Mouse (Mus musculus): ENCODE measurements at regions not wholly inside any gene's neighbourhood (a gene's known extent, or its start where the extent isn't known, plus 50 kb on each side); places are given as distances from the start of the nearest gene placed in this dataset.

DNA sequence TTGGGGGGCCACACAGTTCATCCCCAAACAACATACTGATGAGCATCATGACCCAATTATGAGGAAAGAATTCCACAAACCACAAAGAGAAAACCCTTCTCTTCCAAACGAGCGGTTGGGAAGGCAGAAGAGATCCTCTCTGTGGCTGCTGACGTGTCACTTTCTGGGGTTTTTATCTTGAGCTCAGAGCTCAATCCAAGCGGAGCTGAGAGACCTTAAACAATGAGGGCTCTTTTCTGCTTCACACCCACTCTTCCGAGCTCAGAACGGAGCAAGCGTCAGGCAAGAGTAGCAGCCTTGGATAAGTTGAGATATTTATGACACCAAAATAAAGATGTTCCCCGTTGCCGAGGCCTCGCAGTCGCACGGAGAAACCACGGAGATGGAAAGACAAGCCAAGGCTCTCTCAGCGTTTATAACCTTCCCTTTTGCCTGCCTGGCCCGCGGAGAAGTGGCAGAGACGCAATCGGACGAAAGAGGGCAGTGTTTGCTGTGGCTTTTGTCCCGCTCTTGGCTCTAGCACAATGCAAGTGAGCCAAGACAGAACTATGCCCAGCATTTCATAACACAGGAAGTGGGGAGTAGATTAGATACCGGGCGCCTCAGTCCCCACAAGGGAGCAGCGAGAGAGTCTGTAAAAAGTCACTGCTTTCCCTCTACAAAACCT is 100.7 kb downstream of the Chic2 start:
- DNase-seq = peak; percentile 90

- DNase-seq = peak; percentile 28
Measured at GRCm38 (mm10) chr5:74941426-74941825, 103.1 kb downstream of the Chic2 start.

- no peak for DNase-seq
Measured at GRCm38 (mm10) chr5:74937416-74937940, 107.1 kb downstream of the Chic2 start.

DNA sequence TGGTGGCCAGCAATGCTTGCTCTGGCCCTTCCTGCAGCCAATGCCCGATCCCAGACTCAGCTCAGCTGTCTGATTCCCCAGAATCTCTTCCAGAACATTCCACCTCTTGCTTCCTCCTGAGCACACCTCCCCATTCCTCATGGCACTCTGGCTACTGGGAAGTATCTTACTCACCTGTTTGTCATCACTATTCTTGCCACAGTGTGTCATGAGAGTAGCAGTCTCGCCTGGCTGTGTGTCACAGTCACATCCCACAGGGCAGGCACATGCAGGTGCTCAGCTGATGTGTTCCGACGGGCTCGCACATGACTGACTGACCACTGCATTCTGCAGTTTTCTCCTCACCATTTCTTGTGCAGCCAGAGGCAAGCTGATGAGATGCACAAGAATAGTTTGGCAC is 108.5 kb downstream of the Chic2 start:
- DNase-seq = no peak

GRCm38 (mm10) chr5:74935676-74936075 is 108.9 kb downstream of the Chic2 start:
- DNase-seq = no peak

DNA sequence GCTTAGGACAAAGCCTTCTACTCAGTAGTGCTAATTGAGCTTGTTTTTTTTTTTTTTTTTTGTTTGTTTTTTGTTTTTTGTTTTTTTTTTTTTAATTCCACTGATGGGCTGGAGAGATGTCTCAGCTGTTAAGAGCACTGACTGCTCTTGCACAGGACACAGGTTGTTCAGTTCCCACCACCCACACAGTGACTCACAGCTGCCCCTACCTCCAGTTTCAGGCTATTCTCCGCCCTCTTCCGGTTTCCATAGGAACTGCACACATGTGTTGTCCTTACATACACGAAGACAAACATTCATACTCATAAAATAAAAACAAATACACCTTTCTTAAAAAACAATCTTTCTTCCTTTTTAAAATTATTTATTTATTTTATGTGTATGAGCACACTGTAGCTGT is 111.3 kb downstream of the Chic2 start:
- DNase-seq = no peak

GRCm38 (mm10) chr5:74932206-74932605 is 112.4 kb downstream of the Chic2 start:
- no peak for DNase-seq

DNA sequence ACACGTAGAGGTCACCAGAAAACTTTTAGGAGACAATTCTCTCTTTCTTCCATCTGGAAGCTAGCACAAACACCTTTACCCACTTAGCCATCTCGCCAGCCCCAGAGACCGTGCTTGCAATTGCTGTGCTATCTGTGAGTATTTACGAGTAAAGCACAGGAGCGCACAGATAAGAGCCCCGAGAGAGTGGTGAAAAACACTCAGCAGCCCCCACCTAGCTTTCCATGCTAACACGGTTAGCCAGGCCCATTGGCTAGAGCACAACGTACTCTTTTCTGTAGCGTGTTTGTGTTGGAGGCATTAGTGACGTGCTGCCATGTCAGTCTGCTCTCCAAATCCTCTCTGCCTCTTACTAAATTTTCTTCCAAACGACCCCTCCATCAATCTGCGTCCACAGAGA is 112.8 kb downstream of the Chic2 start:
- DNase-seq = no peak

DNA sequence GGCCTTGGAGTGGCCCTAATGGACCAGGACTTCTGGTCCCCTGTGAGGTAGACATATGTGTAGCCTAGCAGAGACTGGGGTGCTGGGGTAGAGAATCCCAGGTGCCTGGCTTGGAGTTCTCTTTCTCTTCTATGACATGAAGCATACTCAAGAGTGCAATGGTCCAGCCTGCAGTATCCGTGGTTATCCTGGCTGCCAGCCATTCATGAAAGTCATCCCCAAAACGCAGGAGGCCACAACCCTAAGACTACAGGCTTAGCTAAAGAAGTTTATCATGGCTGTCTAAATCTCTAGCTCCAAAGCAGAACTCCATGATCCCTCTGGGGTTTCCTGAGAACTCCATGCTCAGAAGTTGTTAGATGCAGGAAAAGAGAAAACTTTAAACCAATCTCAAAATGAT is 117.0 kb downstream of the Chic2 start:
- DNase-seq = no peak

GRCm38 (mm10) chr5:74925769-74926168 is 118.8 kb downstream of the Chic2 start:
- no peak for DNase-seq

GRCm38 (mm10) chr5:74924031-74924533 is 120.5 kb downstream of the Chic2 start:
- DNase-seq = no peak

DNA sequence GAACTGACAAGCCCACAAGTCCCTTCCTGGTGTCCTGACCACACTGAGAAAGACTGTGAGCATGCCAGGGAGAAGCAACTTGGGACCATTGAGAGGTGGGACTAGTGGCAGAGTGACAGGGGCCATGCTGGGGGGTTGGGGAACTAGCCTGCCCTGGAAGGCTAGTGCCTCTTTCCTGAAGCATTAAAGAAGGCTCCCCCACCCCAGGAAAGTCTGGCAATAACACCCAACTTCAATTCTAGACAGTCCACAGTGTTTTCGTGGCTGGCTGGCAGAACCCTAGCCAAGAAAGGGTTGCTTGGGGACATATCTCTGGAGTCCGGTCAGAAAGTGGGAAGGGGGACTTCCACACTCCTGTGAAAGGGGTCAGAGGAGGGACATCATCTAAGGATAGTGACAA is 121.2 kb downstream of the Chic2 start:
- no peak for DNase-seq

DNA sequence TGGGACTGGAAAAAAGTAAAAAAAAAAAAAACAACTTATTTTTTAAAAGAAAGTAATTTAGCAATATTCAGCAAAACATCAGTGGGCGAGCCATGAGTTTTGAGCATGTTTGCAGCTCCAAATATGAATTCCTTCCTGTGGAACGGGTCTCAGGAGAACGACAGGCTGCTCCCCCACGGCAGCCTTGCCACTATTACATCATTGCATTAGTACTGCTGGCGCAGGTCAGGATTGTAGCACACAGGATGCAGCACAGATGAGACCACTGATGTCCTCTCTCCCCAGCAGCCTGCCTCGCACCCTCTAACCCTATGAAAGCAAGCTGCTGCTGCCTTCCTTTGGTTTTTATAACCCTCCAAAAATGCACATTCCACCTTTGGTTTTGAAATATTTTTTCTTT is 121.7 kb downstream of the Chic2 start:
- DNase-seq = no peak

DNA sequence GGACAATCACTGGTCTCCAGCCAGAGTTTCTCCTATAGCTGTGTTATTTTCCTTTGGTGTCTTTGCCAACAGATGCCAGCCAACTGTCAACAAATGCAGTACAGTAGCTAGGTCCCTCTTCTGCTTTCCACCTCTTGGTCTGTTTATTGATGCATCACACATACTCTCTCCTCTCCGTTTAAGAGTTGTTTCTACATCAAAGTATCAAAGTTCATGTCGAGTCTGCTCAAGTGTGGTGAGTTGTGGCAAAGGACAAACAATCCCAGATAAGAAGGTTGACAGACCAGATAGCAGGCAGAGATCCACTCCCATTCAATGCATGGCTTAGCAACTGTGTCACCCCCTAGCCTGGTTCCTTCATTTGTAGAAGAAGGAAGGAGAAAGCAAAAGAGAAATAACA is 123.6 kb downstream of the Chic2 start:
- DNase-seq = no peak

- no peak for DNase-seq
Measured at GRCm38 (mm10) chr5:74920490-74920889, 124.1 kb downstream of the Chic2 start.

GRCm38 (mm10) chr5:74905504-74906061 is 139.0 kb downstream of the Chic2 start:
- no peak for DNase-seq

GRCm38 (mm10) chr5:74904927-74905503 is 139.6 kb downstream of the Chic2 start:
- no peak for DNase-seq

DNA sequence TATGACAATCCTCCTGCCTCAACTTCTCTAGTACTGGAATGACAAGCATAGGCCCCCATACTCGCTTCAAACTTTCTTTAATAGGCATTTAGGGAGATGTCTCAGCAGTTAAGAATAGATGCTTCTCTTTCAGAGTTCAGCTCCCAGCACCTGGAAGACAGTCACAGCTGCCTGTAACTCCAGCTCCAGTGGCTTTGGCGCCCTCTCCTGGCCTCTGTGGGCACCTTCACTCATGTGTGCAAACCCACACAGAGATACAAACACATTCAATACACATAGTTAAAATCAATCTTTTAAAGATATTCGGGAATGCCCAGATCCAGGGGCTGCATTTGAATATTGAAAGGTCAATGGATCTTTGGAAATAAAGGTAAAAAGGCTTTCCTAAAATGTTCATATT is 140.2 kb downstream of the Chic2 start:
- no peak for DNase-seq

DNA sequence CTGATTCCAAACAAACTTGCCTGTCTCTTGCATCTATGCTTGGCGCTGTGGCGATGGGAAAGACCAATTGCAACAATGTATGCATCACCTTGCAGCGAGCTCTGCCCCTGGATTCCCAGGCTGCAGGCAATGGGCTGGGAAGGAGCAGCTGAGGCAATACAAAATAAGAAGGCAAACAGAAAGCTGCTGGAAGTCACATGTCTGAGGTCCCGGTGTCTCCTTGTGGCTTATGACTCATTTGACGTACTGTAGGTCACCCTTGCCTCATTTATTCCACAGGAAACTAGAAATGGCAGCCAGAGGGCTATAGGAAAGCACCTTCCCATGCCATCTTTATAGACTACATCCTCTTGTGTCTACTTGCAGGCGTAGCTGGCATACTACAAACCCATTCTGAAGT is 140.9 kb downstream of the Chic2 start:
- DNase-seq = no peak

- peak; percentile 43 for DNase-seq
Measured at GRCm38 (mm10) chr5:74897133-74897532, 147.4 kb downstream of the Chic2 start.

DNA sequence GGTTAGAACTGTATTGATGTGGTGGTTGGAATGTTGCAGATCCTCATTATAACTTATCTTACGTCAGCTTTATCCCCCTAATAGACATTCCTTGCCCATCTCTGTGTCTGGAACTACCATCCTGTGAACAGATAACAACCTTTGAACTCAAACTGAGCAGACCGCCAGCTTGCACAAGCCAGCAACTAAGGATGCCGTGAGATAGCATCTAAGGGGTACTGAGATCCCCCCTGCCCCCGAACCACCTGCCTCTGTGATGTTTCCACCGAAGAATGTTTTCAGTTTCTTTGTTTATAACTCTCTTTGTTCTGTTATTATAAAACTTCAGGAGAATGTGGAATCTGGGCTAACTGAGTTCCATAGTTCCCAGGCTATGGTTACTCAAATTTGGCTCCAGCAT is 151.3 kb downstream of the Chic2 start:
- DNase-seq = no peak

GRCm38 (mm10) chr5:74891541-74891940 is 153.0 kb downstream of the Chic2 start:
- no peak for DNase-seq

GRCm38 (mm10) chr5:74888934-74889333 is 155.6 kb downstream of the Chic2 start:
- no peak for DNase-seq

DNA sequence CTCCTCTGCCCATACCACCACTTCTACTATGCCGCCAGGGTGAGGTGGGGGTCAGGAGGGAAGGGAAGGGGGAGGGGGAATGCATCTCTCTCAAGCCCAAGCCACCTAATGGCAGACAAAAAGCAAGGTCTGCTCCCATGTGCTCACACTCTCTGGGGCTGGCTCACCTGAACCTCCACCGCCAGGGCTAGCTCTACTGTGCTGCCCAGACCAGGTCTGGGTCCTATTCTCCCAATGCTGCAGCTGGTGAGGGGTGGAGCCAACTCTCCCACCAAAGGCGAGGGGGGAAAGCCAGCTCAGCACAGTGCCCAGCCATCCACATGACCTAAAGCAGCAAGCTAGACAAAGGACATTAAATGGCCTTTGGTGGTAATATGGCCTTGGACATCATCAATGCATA is 158.6 kb downstream of the Chic2 start:
- no peak for DNase-seq
